In the genomic region with DNA sequence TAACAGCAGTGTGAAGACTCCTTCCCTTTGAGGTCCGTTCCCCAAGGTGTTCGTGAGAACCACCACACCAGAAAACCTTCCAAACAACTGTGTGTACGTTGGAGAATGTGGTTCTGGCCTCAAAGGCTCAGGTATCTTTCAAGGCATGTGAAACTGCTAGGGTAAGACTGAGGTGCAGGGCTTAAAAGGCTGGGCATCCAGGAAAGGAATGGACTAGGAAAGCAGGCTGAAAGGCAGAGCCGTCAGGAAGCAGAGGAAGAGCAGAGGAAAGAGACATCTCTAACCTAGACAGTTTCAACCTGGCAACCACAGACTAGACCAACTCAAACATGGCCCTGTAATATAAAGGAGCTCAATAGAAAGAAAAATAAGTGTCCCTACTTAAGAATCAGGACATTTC, we compare ENCODE assay signal across 10 mouse cellular contexts. TPM values are rescaled to one million over a fixed set of nuclear protein-coding genes. Genes with fewer than 3 reads are reported as not detected.
DNase-seq lines count a peak whose midpoint lies in the region; ATAC-seq and TF ChIP-seq lines count a peak whose summit lies in the region.
"Had no signal": no experiment of that assay in that cellular context is flagged by ENCODE, and none has a peak within 500 bp of the region (broad histone marks: within the 10 kb centered on the region; RNA-seq: fewer than 3 reads in every experiment).

No protein-coding gene starts in this region.

- no peak for DNase-seq in lung, embryonic 14.5 days
- DNase-seq in lung, adult 18-20 months, result no peak
- no peak for DNase-seq in limb, embryonic 10.5 days (ENCODE audit: low spot score)
- DNase-seq in adrenal gland, adult (ENCODE audit: inconsistent age in 2 of 2, low spot score in 1 of 2), result no peak
- DNase-seq in spleen, postnatal 14 days (ENCODE audit: low spot score in 2 of 2), result no peak
- DNase-seq: embryo, embryonic 11 days; right cerebral cortex, postnatal 4 days had no signal

- H3K9ac ChIP-seq in lung, embryonic 14.5 days, result peak overlapping the region; percentile 86; the same call in 1 of the 2 replicates
- no peak overlapping the region for H3K9ac ChIP-seq in forebrain, embryonic 12.5 days
- H3K9ac ChIP-seq in neural tube, embryonic 13.5 days, result 0 out of 2 replicates have a peak overlapping the region, but pooled peaks have one; percentile 84

- ATAC-seq in lung, embryonic 14.5 days (ENCODE audit: insufficient read depth), result no peak
- ATAC-seq in forebrain, embryonic 12.5 days (ENCODE audit: low FRiP score), result no peak
- no peak for ATAC-seq in neural tube, embryonic 13.5 days (ENCODE audit: low read depth)
- ATAC-seq in megakaryocyte progenitor cell, adult 5-6 weeks (replicated peaks; ENCODE audit: poor library complexity), result no peak

- no peaks in the 10 kb centered on the region for H3K27me3 ChIP-seq in lung, embryonic 14.5 days (ENCODE audit: insufficient read depth, low read length)
- H3K27me3 ChIP-seq in forebrain, embryonic 12.5 days, result no peaks in the 10 kb centered on the region
- H3K27me3 ChIP-seq in limb, embryonic 10.5 days (ENCODE audit: low read depth, poor library complexity, severe bottlenecking), result no peaks in the 10 kb centered on the region
- no peaks in the 10 kb centered on the region for H3K27me3 ChIP-seq in neural tube, embryonic 13.5 days

- no peak overlapping the region for H3K27ac ChIP-seq in lung, embryonic 14.5 days (ENCODE audit: low read depth)
- H3K27ac ChIP-seq in forebrain, embryonic 12.5 days, result no peak overlapping the region
- H3K27ac ChIP-seq in limb, embryonic 10.5 days, result no peak overlapping the region
- no peak overlapping the region for H3K27ac ChIP-seq in neural tube, embryonic 13.5 days (replicated peaks)

- WGBS in lung, embryonic 14.5 days, result 77% methylated on average over 4 of the region's 4 CpGs
- 67% methylated on average over 4 of the region's 4 CpGs for WGBS in forebrain, embryonic 12.5 days
- WGBS in limb, embryonic 10.5 days, result 85% methylated on average over 4 of the region's 4 CpGs
- WGBS in neural tube, embryonic 13.5 days, result 90% methylated on average over 4 of the region's 4 CpGs

- no peak for TF ChIP-seq CTCF in lung, embryonic 14.5 days (IDR thresholded peaks at IDR 0.05; ENCODE audit: low read depth)

- no peaks in the 10 kb centered on the region for H3K9me3 ChIP-seq in lung, embryonic 14.5 days (ENCODE audit: low read depth, low read length)
- no peaks in the 10 kb centered on the region for H3K9me3 ChIP-seq in forebrain, embryonic 12.5 days
- H3K9me3 ChIP-seq in limb, embryonic 10.5 days (replicated peaks), result no peaks in the 10 kb centered on the region
- H3K9me3 ChIP-seq in neural tube, embryonic 13.5 days, result no peaks in the 10 kb centered on the region

- peaks cover 23% of the 10 kb centered on the region; the same call in 1 of the 2 replicates for H3K36me3 ChIP-seq in lung, embryonic 14.5 days (ENCODE audit: insufficient read depth)
- H3K36me3 ChIP-seq in forebrain, embryonic 12.5 days (replicated peaks), result peaks cover 11% of the 10 kb centered on the region
- H3K36me3 ChIP-seq in limb, embryonic 10.5 days, result peaks cover 21% of the 10 kb centered on the region
- H3K36me3 ChIP-seq in neural tube, embryonic 13.5 days, result peaks cover 18% of the 10 kb centered on the region

- H3K4me1 ChIP-seq in lung, embryonic 14.5 days (ENCODE audit: insufficient read depth), result peaks cover 10% of the 10 kb centered on the region
- peaks cover 31% of the 10 kb centered on the region for H3K4me1 ChIP-seq in forebrain, embryonic 12.5 days
- H3K4me1 ChIP-seq in limb, embryonic 10.5 days, result peaks cover 19% of the 10 kb centered on the region
- peaks cover 31% of the 10 kb centered on the region for H3K4me1 ChIP-seq in neural tube, embryonic 13.5 days (replicated peaks)

- peak overlapping the region; percentile 90; the same call in 1 of the 2 replicates for H3K4me3 ChIP-seq in lung, embryonic 14.5 days (ENCODE audit: low read depth, low read length)
- H3K4me3 ChIP-seq in forebrain, embryonic 12.5 days (replicated peaks), result peak overlapping the region; percentile 73
- H3K4me3 ChIP-seq in limb, embryonic 10.5 days, result peak overlapping the region; percentile 89; the same call in 1 of the 2 replicates
- H3K4me3 ChIP-seq in neural tube, embryonic 13.5 days, result peak overlapping the region; percentile 88; the same call in 1 of the 2 replicates

- peak overlapping the region; percentile 84 for H3K4me2 ChIP-seq in lung, embryonic 14.5 days
- H3K4me2 ChIP-seq in forebrain, embryonic 12.5 days, result peak overlapping the region; percentile 85
- peak overlapping the region; percentile 85 for H3K4me2 ChIP-seq in neural tube, embryonic 13.5 days

RNA-seq across cellular contexts. Expression of a gene that starts 1.4 kb away (rescaled TPM):
- 39.2 and 41.8 TPM in 2 replicates for polyA plus RNA-seq in lung, embryonic 14.5 days (2014; fragmentation: Nextera tagmentation; extraction: Ambion mirVana)
- polyA plus RNA-seq in forebrain, embryonic 12.5 days (2016; fragmentation: Nextera tagmentation; extraction: Ambion mirVana), result 32.5 and 32.7 TPM in 2 replicates
- 28.9 and 30.6 TPM in 2 replicates for polyA plus RNA-seq in limb, embryonic 10.5 days (2016; fragmentation: Nextera tagmentation; extraction: Ambion mirVana)
- 24.6 and 31.7 TPM in 2 replicates for polyA plus RNA-seq in neural tube, embryonic 13.5 days (2015; fragmentation: Nextera tagmentation; extraction: Ambion mirVana)
- total RNA-seq in megakaryocyte progenitor cell, adult 5-6 weeks (2015), result 71.6 and 72.0 TPM in 2 replicates
- 35.4 and 42.0 TPM in 2 replicates for total RNA-seq in megakaryocyte progenitor cell, adult 5-6 weeks (2017)

RNA-seq across cellular contexts. Expression of a gene that starts 52.3 kb away (rescaled TPM):
- 15.6 and 15.8 TPM in 2 replicates for polyA plus RNA-seq in lung, embryonic 14.5 days (2014; fragmentation: Nextera tagmentation; extraction: Ambion mirVana)
- polyA plus RNA-seq in forebrain, embryonic 12.5 days (2016; fragmentation: Nextera tagmentation; extraction: Ambion mirVana), result 5.8 and 6.5 TPM in 2 replicates
- polyA plus RNA-seq in limb, embryonic 10.5 days (2016; fragmentation: Nextera tagmentation; extraction: Ambion mirVana), result 2.9 and 6.2 TPM in 2 replicates
- polyA plus RNA-seq in neural tube, embryonic 13.5 days (2015; fragmentation: Nextera tagmentation; extraction: Ambion mirVana), result 11.7 and 14.8 TPM in 2 replicates
- total RNA-seq in megakaryocyte progenitor cell, adult 5-6 weeks (2015), result 69.7 and 87.3 TPM in 2 replicates
- total RNA-seq in megakaryocyte progenitor cell, adult 5-6 weeks (2017), result 30.3 and 37.4 TPM in 2 replicates
